Mouse (Mus musculus) gastrocnemius, postnatal 14 days (tissue): ENCODE results near the gene Csf2rb. TPM values are rescaled to one million over a fixed set of nuclear protein-coding genes. Genes with fewer than 3 reads are reported as not detected.
"Not testable (repeated sequence)": the region's sequence is repeated elsewhere in the genome, so short reads cannot be mapped to it uniquely, and the experiment has no call there.

ENCODE experiments used
- DNase-seq: peaks from one replicate; pipeline ENCODE4 v3.0.0; 2021; ENCODE audit warnings: mixed read lengths
- intact Hi-C: fragments of 180-260 bp; cut with DNase I; formaldehyde crosslinking; loops from one replicate; pipeline ENCODE4 v1.15.1; 2025; ENCODE audit warnings: low total_unique reads
- long read RNA-seq, 2 experiments: library from polyadenylated mRNA; stranded (forward); transcript quantifications; one replicate each; pipeline ENCODE4 v2.0.0; 2021
- total RNA-seq, 2 experiments: library from RNA; stranded (reverse); gene quantifications; 2 replicates each; pipeline ENCODE4 v1.2.3; 2021

The Csf2rb gene
- 1 to 10 TPM; 1.1 to 2.1 TPM for total RNA-seq
- long read RNA-seq, experiment 1: 0 reads
- long read RNA-seq, experiment 2: 0 reads

DNA sequence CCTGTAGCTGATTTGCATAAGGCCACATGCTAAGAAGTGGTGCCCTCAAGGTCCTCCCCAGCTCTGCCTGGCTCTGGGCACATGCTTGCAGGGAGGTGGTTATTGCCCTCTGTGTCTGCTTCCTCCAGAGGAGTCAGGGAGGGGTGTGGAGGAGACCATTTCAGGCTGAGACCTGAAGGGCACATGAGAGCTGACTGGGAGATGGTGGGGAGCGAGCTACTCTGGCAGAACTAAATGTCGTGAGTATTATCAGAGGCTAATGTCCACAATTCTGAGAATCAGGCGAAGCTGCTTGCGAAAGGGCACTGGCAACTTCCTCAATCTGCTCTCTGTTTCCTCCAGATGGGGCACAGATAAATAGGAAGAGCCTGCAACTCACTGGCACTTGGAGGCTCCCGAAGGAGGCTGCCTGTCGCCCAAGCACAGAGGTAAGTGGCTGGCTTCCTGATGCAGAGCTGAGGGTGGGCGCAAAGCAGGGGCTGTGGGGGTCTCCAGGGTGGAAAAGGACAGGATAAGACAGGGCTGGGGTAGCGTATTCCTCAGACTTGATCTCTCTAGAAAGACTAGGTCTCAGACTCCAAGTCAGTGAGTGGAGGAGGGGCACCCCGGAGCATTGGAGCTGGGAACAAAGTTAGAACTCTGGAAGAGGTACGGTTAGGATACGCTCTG is at the start of gene Csf2rb:
Gene Csf2rb, plus strand, starts transcription at position 82 of the 669 bp plus-strand sequence.
- intact Hi-C loops: no loop called here
- DNase-seq: no peak

GRCm38 (mm10) chr15:78278308-78278707 is 47.2 kb upstream of the Csf2rb start:
- DNase-seq: no peak
- intact Hi-C loops: no loop called here

GRCm38 (mm10) chr15:78287941-78288340 is 37.6 kb upstream of the Csf2rb start:
- no peak for DNase-seq
- intact Hi-C loops: no loop called here

DNA sequence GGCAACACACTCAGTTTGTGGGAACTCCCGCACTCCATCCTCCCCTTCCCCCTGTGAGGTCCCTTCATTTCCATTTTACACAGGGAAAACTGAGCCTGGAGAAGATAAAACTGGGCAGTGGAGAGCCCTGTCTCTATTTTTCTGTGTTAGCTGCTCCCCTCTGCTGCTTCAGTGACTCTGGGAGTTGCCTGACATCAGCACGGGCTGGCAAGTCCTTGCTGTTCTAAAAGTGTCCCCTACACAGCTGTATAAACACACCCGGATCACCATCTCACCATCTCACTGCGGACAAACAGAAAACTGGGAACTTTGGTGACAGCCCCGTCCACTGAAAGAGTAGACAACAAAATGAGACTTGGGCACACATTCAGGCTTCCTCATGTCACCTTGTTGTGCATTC is 35.8 kb upstream of the Csf2rb start:
- DNase-seq, intact Hi-C loops: not testable (repeated sequence)

- intact Hi-C loops, DNase-seq: not testable (repeated sequence)
Measured at GRCm38 (mm10) chr15:78293228-78293627, 32.3 kb upstream of the Csf2rb start.

GRCm38 (mm10) chr15:78293716-78294115 is 31.8 kb upstream of the Csf2rb start:
- DNase-seq: no peak
- intact Hi-C loops: no loop called here

GRCm38 (mm10) chr15:78298558-78298957 is 27.0 kb upstream of the Csf2rb start:
- DNase-seq: no peak
- intact Hi-C loops: no loop called here

GRCm38 (mm10) chr15:78299641-78300040 is 25.9 kb upstream of the Csf2rb start:
- intact Hi-C loops: no loop called here
- no peak for DNase-seq

GRCm38 (mm10) chr15:78300773-78301172 is 24.8 kb upstream of the Csf2rb start:
- intact Hi-C loops: no loop called here
- no peak for DNase-seq

DNA sequence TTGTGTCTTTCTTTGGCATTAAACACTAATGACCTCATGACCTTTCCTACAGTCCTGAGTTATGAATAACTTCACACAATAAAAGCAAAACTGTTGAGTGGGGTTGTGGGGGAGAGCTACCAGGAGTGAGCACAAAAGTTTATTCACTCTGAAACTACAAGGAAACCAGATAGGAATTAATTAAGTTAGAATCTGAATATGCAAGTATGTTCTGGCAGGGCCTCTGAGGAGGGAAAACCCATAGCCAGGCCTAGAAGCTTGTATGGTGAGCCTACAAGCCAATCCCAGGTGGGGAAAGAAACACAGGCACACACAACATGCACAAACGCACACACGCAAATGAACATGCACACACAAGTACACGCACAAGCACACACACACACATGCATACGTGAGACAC is 22.8 kb upstream of the Csf2rb start:
- intact Hi-C loops: no loop called here
- no peak for DNase-seq

DNA sequence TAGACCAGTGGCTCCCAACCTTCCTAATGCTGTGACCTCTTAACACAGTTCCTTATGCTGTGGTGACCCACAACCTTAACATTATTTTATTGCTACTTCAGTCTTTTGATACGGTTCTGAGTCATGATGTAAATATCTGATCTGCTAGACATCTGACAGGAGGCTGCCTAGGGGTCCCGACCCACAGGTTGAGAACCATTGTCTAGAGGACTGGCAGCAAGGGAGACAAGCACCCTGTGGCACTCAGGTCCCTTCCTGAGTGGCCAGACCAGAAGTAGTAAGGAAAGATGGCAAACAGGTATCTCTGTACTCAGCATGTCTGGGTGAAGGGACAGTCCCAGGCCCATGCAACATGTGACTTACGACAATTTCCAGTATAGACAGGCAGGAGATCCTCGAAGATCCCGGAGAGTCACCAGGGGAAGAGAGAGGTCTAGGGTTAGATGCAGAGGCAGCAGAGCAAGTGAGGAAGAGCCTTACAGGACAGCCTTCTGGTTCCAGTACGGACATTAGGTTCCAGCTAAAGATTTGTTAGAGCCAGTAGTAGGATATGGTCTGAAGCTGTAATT is 21.8 kb upstream of the Csf2rb start:
- DNase-seq: no peak
- intact Hi-C loops: no loop called here

DNA sequence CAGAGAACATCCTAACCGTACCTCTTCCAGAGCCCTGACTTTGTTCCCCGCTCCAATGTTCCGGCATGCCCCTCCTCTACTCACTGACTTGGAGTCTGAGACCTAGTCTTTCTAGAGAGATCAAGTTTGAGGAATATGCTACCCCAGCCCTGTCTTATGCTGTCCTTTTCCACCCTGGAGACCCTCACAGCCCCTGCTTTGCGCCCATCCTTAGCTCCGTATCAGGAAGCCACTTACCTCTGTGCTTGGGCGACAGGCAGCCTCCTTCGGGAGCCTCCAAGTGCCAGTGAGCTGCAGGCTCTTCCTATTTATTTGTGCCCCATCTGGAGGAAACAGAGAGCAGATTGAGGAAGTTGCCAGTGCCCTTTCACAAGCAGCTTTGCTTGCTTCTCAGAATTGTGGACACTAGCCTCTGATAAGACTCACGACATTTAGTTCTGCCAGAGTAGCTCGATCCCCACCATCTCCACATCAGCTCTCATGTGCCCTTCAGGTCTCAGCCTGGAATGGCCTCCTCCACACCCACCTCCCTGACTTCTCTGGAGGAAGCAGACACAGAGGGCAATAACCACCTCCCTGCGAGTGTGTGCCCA is 20.1 kb upstream of the Csf2rb start, which contains the start of gene Csf2rb2:
Gene Csf2rb2, minus strand, starts transcription at position 381 of the 593 bp plus-strand sequence.
- DNase-seq: no peak
- intact Hi-C loops: no loop called here

DNA sequence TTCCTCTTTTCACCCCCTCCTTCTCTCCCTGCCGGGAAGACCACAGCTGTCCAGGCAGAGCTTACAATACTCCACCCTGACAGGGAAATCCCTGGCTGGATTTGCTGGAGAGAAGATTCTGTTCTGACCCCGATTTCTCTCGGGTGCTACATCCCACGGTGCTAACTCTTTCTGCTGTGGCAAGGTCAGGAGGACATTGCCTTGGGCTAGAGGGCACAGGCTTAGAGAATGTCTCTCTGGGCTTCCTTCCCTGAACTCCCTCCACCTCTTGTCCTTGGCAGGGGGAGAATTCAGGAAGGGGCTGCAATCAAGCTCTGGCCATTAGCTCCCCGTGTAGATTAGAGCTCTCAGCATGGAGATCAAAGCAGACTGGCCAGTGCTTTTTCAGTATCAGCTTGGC is 15.7 kb upstream of the Csf2rb start:
- intact Hi-C loops: no loop called here
- no peak for DNase-seq

GRCm38 (mm10) chr15:78310971-78311370 is 14.6 kb upstream of the Csf2rb start:
- no peak for DNase-seq
- intact Hi-C loops: no loop called here

DNA sequence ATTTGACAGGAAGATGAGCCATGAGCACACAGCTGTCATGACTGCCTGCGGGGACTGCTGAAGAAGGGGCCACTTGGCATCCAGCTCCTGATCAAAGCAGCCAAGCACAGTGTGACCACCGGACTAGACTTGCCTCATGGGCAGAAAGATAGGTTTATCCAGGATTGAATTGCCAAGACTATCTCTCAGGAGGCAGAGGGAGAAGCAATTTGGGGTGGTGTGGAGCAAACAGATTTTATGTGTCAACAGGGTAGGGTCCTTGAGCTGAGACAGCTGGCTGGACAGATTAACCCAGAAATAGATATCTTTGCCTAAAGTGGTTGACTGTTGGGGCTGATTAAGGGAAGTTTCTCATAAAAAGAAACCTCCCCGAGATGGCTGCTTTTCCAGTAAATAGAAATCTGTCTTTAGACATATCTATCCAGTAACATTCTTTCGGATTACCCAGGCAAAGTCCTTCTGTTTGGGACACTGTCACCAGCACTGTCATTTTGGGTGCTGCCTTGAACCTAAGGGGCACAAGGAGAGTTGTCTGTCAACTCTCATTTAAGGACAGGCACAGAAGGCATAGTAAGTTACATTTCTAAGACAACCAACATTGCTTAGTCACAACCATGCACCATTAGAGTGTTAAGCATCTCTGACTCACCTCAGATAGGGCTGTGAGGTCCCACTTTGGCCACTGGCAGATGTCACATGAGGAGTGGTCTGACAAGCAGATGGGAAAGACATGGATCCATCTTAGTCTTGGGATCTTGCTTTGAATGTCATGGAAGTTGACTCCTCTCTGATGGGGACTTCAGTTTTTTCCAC is 12.9 kb upstream of the Csf2rb start:
- DNase-seq, intact Hi-C loops: not testable (repeated sequence)

DNA sequence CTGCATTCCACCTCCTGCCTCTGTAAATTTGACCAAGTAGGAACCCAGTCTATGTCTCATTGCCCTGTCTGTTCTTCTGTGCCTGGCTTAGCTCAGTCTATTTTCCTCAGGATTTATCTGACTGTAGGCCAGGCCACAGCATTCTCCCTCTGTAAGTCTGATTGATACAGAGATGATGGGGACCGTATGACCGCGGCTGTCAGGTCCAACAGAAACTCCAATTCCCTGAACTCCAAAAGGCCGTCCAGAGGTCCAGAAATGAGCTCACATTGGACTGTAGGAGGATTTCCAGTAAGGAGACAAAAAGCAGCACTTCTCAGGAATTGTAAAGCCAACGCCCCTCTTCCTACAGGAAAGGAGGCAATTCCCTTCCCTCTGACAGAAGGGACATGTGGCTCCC is 11.9 kb upstream of the Csf2rb start:
- DNase-seq, intact Hi-C loops: not testable (repeated sequence)

DNA sequence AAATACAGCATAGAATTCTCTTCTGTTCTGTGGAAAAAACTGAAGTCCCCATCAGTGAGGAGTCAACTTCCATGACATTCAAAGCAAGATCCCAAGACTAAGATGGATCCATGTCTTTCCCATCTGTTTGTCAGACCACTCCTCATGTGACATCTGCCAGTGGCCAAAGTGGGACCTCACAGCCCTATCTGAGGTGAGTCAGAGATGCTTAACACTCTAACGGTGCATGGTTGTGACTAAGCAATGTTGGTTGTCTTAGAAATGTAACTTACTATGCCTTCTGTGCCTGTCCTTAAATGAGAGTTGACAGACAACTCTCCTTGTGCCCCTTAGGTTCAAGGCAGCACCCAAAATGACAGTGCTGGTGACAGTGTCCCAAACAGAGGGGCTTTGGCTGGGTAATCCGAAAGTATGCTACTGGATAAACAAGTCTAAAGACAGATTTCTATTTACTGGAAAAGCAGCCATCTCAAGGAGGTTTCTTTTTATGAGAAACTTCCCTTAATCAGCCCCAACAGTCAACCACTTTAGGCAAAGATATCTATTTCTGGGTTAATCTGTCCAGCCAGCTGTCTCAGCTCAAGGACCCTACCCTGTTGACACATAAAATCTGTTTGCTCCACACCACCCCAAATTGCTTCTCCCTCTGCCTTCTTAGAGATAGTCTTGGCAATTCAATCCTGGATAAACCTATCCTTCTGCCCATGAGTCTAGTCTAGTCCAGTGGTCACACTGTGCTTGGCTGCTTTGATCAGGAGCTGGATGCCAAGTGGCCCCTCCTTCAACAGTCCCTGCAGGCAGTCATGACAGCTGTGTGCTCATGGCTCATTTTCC is 7.0 kb upstream of the Csf2rb start:
- intact Hi-C loops, DNase-seq: not testable (repeated sequence)

DNA sequence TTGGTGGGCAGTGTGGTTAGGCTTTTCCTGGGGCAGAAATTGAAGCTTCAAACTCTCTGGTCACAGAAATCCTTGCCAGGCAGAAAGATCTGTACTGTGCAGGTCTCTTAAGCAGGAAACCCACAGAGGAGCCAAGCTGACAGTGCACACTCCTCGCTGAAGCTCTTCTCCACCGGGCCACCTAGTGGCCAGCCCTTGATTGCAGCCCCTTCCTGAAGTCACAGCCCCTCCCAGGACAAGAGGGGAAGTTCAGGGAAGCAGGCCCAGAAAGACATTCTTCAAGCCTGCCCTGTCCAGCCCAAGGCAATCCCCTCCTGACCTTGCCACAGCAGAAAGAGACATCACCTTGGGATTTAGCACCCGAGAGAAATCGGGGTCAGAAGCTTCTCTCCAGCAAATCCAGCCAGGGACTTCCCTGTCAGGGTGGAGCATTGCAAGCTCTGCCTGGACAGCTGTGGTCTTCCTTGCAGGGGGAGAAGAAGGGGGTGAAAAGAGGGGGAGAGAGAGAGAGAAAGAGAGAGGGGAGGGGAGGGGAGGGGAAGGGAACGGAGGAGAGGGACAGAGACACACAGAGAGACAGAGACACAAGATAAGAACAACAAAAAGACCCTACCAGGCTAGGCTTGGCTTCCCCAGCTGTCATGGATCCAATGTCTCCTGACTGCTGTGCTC is 4.6 kb upstream of the Csf2rb start:
- intact Hi-C loops: loop anchor here (5.0 kb wide), 1 partner anchor 64 kb away; no protein-coding TSS in a partner anchor
- DNase-seq: peak; percentile 86

GRCm38 (mm10) chr15:78323366-78323765 is 2.2 kb upstream of the Csf2rb start:
- DNase-seq: no peak
- intact Hi-C loops: loop anchor here (5.0 kb wide), 1 partner anchor 66 kb away; no protein-coding TSS in a partner anchor
